Mouse (Mus musculus) retina, embryonic 14.5 days (tissue): ENCODE results near the gene Aasdhppt.

Experiments used
- DNase-seq: peaks from one replicate; pipeline ENCODE4 v3.0.0-alpha.2; 2015; ENCODE audit warnings: low spot score

The Aasdhppt gene

GRCm38 (mm10) chr9:4309351-4310085 lies at the start of gene Aasdhppt, which contains the start of gene Kbtbd3:
Gene Aasdhppt (minus strand): TSS chr9:4309471.
Gene Kbtbd3 (plus strand): TSS chr9:4309833.
- DNase-seq: peak; percentile 99

GRCm38 (mm10) chr9:4353163-4353562 lies 43.9 kb upstream of the Aasdhppt start:
- no peak for DNase-seq

DNA sequence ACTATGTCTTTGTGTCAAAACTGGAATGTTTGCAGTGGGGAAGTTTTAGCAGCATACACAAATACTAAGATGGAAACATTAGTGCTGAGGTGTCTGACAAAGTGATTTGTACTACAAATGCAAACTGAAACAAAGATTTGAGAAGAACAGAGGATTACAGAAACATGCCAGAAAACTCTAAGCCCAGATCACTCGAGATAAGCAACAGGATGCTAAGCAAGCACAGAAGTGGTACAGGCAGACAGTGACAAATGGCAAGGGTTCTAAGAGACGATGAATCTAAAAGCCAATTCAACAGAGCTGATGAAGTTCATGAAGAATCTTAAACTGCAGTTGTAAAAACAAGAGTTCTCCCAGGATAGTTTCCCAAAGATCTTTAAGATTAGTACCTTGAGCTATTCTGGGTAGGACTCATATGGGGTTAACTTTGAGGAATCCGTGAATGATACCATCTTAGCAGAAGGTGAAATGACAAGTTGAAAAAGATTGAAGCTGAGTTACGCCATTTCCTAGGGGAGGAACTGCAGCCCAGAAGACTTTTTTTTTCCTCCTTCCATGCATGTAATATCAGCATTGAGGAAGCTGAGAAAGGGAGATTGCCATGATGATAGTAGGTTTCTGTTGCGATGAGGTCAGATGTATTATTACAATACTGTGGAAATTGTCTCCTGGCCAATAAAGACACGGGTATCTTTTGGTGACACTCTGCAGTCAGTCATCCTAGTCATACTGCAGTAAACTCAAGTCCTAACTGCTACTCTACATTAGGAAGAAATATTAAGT lies 9.9 kb upstream of the Aasdhppt start:
- DNase-seq: no peak

DNA sequence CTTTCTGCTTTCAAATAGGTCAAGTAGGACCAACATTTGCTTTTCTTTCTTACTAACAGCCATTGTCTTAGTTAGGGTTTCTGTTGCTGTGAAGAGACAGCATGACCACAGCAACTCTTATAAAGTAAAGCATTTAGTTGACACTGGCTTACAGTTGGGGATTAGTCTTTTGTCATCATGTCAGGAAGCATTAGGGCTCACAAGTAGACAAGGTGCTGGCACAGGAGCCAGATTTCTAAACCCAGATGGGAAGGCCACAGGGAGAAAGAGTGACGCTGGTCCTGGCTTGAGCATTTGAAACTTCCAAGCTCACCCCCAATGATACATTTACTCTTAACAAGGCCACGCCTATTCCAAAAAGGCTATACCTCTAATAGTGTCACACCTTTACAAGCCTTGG lies 6.5 kb upstream of the Aasdhppt start:
- peak; percentile 40 for DNase-seq

GRCm38 (mm10) chr9:4313946-4314345 lies 4.7 kb upstream of the Aasdhppt start:
- no peak for DNase-seq

DNA sequence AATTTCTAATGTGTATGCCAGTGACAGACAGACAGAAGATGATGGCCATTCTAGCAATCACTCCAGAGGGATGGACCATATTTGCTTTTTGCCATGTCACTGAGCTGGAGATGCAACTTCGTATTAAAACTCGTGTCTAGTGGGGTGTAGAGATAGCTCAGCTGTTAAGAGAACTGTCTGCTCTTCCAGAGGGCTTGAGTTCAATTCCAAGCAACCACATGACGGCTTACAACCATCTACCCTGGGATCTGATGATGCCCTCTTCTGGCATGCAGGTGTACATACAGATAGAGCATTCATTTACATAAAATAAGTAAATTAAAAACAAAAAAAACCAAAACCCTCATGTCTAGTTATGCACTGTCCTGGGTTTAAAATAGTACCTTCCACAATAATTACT lies 1.9 kb upstream of the Aasdhppt start:
- DNase-seq: no peak

- no peak for DNase-seq
Measured at GRCm38 (mm10) chr9:4310706-4311105, 1.4 kb upstream of the Aasdhppt start.

GRCm38 (mm10) chr9:4308628-4309350 lies 482 bp downstream of the Aasdhppt start:
- no peak for DNase-seq

DNA sequence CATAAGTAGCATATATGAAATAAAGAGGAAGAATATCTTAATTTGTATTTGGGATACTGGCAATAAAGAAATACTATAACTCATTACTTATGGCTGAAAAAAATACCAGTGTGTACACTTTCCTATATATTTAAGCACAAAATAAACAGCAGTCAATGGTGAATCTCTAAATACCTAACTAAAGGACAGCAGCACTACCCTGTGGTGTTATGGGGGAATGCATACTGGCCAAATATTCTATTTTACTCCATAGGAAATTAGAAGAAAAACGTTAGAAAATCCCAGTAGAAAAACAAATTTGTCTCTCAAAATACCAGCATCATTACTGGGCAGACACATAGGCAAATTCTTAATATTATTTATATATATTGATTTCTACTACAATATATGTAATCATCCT lies 4.4 kb downstream of the Aasdhppt start:
- peak; percentile 10 for DNase-seq

DNA sequence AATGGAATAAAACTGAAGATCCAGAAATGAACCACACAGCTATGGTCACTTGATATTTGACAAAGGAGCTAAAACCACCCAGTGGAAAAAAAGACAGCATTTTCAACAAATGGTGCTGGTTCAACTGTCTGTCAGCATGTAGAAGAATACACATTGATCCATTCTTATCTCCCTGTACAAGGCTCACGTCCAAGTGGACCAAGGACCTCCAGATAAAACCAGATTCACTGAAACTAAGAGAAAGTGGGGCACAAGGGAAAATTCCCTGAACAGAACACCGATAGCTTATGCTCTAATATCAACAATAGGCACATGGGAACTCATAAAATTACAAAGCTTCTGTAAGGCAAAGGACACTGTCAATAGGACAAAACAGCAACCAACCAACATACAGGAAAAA lies 8.8 kb downstream of the Aasdhppt start:
- no peak for DNase-seq

DNA sequence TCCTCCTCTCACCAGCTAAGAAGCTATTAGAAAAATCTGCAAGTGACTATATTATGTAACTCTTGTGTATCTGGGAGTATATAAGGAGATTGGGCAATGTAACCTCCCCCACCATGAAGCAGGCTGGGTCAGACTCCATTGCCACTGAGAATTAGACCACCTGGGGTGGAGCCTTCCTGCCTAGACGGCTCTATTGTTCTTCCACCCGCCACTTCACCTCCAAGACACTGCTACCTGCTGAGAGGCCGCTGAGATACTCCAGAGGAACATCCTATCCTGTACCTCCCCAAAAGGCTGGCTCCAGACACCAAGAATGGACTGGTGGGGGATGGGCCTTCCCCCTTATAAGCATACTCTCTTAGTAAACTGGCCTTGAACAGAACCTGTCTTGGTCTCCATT lies 25.4 kb downstream of the Aasdhppt start:
- no peak for DNase-seq

- DNase-seq: no peak
Measured at GRCm38 (mm10) chr9:4266881-4267280, 42.4 kb downstream of the Aasdhppt start.

- DNase-seq: no peak
Measured at GRCm38 (mm10) chr9:4260746-4261090, 48.6 kb downstream of the Aasdhppt start.

DNA sequence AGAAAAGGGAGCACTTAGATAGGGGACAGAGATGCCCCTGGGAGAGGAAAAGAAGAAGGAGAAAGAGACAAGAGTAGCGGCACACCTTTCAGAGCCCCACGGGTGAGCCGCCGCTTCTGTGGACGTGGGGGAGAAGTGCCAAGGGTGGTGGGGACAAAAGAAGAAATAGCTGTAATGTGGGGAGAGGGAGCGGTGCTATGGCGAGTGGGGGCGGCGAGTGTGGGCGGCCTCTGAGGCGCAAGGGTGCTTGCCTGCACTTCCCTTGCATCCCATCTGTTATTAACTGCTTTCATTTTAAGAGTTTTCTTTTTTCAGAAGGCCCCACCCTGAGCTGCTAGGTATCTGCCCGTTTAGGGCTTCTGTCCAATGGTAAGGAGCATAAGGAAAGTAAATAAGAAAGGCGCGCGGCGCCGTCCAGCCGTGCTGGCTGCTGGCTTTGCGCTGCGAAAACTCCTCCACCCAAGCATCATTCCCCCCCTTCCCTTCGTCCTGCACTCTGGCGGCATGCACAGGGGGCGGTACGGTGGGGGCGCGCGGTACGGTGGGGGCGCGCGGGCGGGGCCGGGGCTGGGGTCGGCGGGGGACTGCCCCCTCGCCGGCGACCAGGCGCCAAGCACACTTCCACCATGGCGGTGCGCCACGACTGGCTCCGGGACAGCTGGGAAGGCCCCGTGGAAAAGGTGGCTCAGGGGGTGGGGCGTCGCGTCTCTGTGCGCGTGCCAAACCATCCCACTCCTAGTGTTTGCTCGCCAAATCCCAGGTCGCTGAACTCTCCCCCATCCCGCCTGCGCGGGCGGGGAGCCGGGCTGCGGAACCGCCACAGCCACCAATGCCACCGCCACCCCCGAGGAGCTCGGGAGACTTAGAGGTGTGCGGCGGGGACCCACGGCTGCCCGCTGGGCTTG lies 49.2 kb downstream of the Aasdhppt start:
- DNase-seq: no peak

- no peak for DNase-seq
Measured at GRCm38 (mm10) chr9:4259074-4259473, 50.2 kb downstream of the Aasdhppt start.
